Mouse (Mus musculus) kidney, postnatal 25 days (tissue): ENCODE measurements around the gene Iqcm.
"Not testable (repeated sequence)": the region's sequence is repeated elsewhere in the genome, so short reads cannot be mapped to it uniquely, and the experiment has no call there.

Experiments used
- DNase-seq, 2 experiments: peaks; one replicate each; pipeline ENCODE4 v3.0.0; 2021; ENCODE audit warnings: mixed read lengths in 2 of 2

The Iqcm gene

GRCm38 (mm10) chr8:75448394-75448793 is at the start of gene Iqcm:
TSS of gene Iqcm (plus strand) at chr8:75448694.
- DNase-seq: no peak

GRCm38 (mm10) chr8:75406489-75406888 is 42.0 kb upstream of the Iqcm start, which contains the start of gene Gm10358:
TSS of gene Gm10358 (minus strand) at chr8:75406589.
- no peak for DNase-seq

- DNase-seq: not testable (repeated sequence)
Observed at GRCm38 (mm10) chr8:75415696-75416095, 32.8 kb upstream of the Iqcm start.

- DNase-seq: no peak
Observed at GRCm38 (mm10) chr8:75476756-75477155, 28.3 kb downstream of the Iqcm start.

- DNase-seq: no peak
Observed at GRCm38 (mm10) chr8:75489035-75489678, 40.7 kb downstream of the Iqcm start.

- no peak for DNase-seq
Observed at GRCm38 (mm10) chr8:75509299-75509698, 60.8 kb downstream of the Iqcm start.

- DNase-seq: peak in 1 of 2 experiments; percentile 4
Observed at GRCm38 (mm10) chr8:75513786-75514185, 65.3 kb downstream of the Iqcm start.

- no peak for DNase-seq
Observed at GRCm38 (mm10) chr8:75549284-75549683, 100.8 kb downstream of the Iqcm start.

GRCm38 (mm10) chr8:75596281-75596680 is 147.8 kb downstream of the Iqcm start:
- no peak for DNase-seq

- no peak for DNase-seq
Observed at GRCm38 (mm10) chr8:75642958-75643357, 194.5 kb downstream of the Iqcm start.

GRCm38 (mm10) chr8:75659287-75659686 is 210.8 kb downstream of the Iqcm start:
- no peak for DNase-seq

- no peak for DNase-seq
Observed at GRCm38 (mm10) chr8:75746561-75746960, 298.1 kb downstream of the Iqcm start.

GRCm38 (mm10) chr8:75755596-75755995 is 307.1 kb downstream of the Iqcm start:
- DNase-seq: no peak

GRCm38 (mm10) chr8:75828468-75829132 is 380.1 kb downstream of the Iqcm start:
- no peak for DNase-seq

GRCm38 (mm10) chr8:75835245-75835644 is 386.8 kb downstream of the Iqcm start:
- DNase-seq: no peak

GRCm38 (mm10) chr8:75917603-75918344 is 469.3 kb downstream of the Iqcm start:
- no peak for DNase-seq

- no peak for DNase-seq
Observed at GRCm38 (mm10) chr8:75949166-75949565, 500.7 kb downstream of the Iqcm start.

GRCm38 (mm10) chr8:75956016-75956415 is 507.5 kb downstream of the Iqcm start:
- DNase-seq: no peak

- DNase-seq: no peak
Observed at GRCm38 (mm10) chr8:76018501-76018900, 570.0 kb downstream of the Iqcm start.
